Mouse (Mus musculus) adrenal gland, postnatal 36 days (tissue): ENCODE measurements around the gene Parpbp. TPM values are rescaled to one million over a fixed set of nuclear protein-coding genes. Genes with fewer than 3 reads are reported as not detected.

ENCODE experiments used
- total RNA-seq, 2 experiments: library from RNA; stranded (reverse); gene quantifications; 2 replicates each; pipeline ENCODE4 v1.2.3; 2021

The Parpbp gene
- total RNA-seq, 2 experiments from 2014 or later: 0.96 to 1.6 TPM

Other genes starting within 250 kb of the Parpbp start
- not detected for gene Pmch, start 55.9 kb downstream of the Parpbp start, total RNA-seq
- gene Nup37, start 51 bp upstream of the Parpbp start, total RNA-seq: 10 to 100 TPM; 10.5 to 10.7 TPM
- 10 to 100 TPM; 51.6 to 65.0 TPM for gene Washc3, start 54.2 kb upstream of the Parpbp start, total RNA-seq
- 10 to 100 TPM; 10.6 to 19.6 TPM for gene Dram1, start 232.1 kb upstream of the Parpbp start, total RNA-seq
- 10 to 100 TPM; 25.2 to 28.7 TPM for gene Gnptab, start 232.2 kb upstream of the Parpbp start, total RNA-seq